Mouse (Mus musculus) pancreas, adult 10 weeks (tissue): ENCODE measurements around the gene Anxa9. TPM values are rescaled to one million over a fixed set of nuclear protein-coding genes. Genes with fewer than 3 reads are reported as not detected.

Experiments
- polyA plus RNA-seq: library from polyadenylated mRNA; stranded (reverse); fragments of 350-450 nt; fragmentation: Illumina TruSeq; extraction: RNeasy Lipid Tissue Mini Kit (QIAGEN cat#74804); gene quantifications from one replicate; pipeline ENCODE4 v1.2.3, GENCODE M21; 2015; ENCODE audit warnings: low read depth, low replicate concordance; ENCODE audit not compliant: insufficient read depth

The Anxa9 gene
- 2.8 TPM for polyA plus RNA-seq

GRCm38 (mm10) chr3:95307100-95307499, at the start of gene Anxa9:
Gene Anxa9 (minus strand): TSS chr3:95307176.

GRCm38 (mm10) chr3:95314486-95315093, 7.6 kb upstream of the Anxa9 start, which contains the start of gene Cers2:
Gene Cers2 (plus strand): TSS chr3:95314791.

GRCm38 (mm10) chr3:95281216-95282126, 25.5 kb downstream of the Anxa9 start, which contains the start of the genes Mindy1 and Prune1:
Gene Mindy1 (plus strand): TSS chr3:95281345.
Gene Prune1 (minus strand): TSS chr3:95282076.

GRCm38 (mm10) chr3:95250783-95251424, 56.1 kb downstream of the Anxa9 start, which contains the start of gene Bnipl:
Gene Bnipl (minus strand): TSS chr3:95251193.

Other genes with a start within 250 kb of the Anxa9 start
- gene Pip5k1a, start 200.2 kb downstream of the Anxa9 start, polyA plus RNA-seq, result 4.5 TPM
- 9.9 TPM for gene Vps72, start 196.2 kb downstream of the Anxa9 start, polyA plus RNA-seq
- gene Tmod4, start 182.7 kb downstream of the Anxa9 start, polyA plus RNA-seq, result not detected
- gene Scnm1, start 173.2 kb downstream of the Anxa9 start, polyA plus RNA-seq, result 14.9 TPM
- gene Lysmd1, start 173.1 kb downstream of the Anxa9 start, polyA plus RNA-seq, result 1.8 TPM
- 2.8 TPM for gene Tnfaip8l2, start 164.8 kb downstream of the Anxa9 start, polyA plus RNA-seq
- 4.6 TPM for gene Sema6c, start 146.7 kb downstream of the Anxa9 start, polyA plus RNA-seq
- gene Gabpb2, start 89.3 kb downstream of the Anxa9 start, polyA plus RNA-seq, result 5.2 TPM
- gene Cdc42se1, start 78.4 kb downstream of the Anxa9 start, polyA plus RNA-seq, result 15.7 TPM
- 5.8 TPM for gene Mllt11, start 75.0 kb downstream of the Anxa9 start, polyA plus RNA-seq
- not detected for gene Gm128, start 65.6 kb downstream of the Anxa9 start, polyA plus RNA-seq
- gene Bnipl, start 56.0 kb downstream of the Anxa9 start, polyA plus RNA-seq, result not detected
- 27.6 TPM for gene Mindy1, start 25.8 kb downstream of the Anxa9 start, polyA plus RNA-seq
- gene Prune1, start 25.1 kb downstream of the Anxa9 start, polyA plus RNA-seq, result 2.3 TPM
- gene Cers2, start 7.6 kb upstream of the Anxa9 start, polyA plus RNA-seq, result 33.2 TPM
- 10.3 TPM for gene Setdb1, start 50.0 kb upstream of the Anxa9 start, polyA plus RNA-seq
- not detected for gene 4930558C23Rik, start 95.7 kb upstream of the Anxa9 start, polyA plus RNA-seq
- gene Arnt, start 127.2 kb upstream of the Anxa9 start, polyA plus RNA-seq, result 9.4 TPM
- gene Ctsk, start 192.1 kb upstream of the Anxa9 start, polyA plus RNA-seq, result 3.1 TPM
- gene Ctss, start 219.6 kb upstream of the Anxa9 start, polyA plus RNA-seq, result 14.4 TPM